Mouse (Mus musculus): ENCODE data around the gene Pam16. TPM values are rescaled to one million over a fixed set of nuclear protein-coding genes. Genes with fewer than 3 reads are reported as not detected.

Gene Pam16
- polyA plus RNA-seq, 1 experiment from 2014 or later, result 125 TPM

Other genes starting within 250 kb of the Pam16 start
- 1.1 and 1.5 TPM in 2 replicates for gene Adcy9, start 204.5 kb downstream of the Pam16 start, polyA plus RNA-seq (2015; fragmentation: Nextera tagmentation; extraction: Ambion mirVana)
- gene Srl, start 83.2 kb downstream of the Pam16 start, polyA plus RNA-seq (2015; fragmentation: Nextera tagmentation; extraction: Ambion mirVana), result 227 and 253 TPM in 2 replicates
- 5.6 and 7.1 TPM in 2 replicates for gene Tfap4, start 65.1 kb downstream of the Pam16 start, polyA plus RNA-seq (2015; fragmentation: Nextera tagmentation; extraction: Ambion mirVana)
- 17.7 and 17.9 TPM in 2 replicates for gene Glis2, start 30.3 kb downstream of the Pam16 start, polyA plus RNA-seq (2015; fragmentation: Nextera tagmentation; extraction: Ambion mirVana)
- gene Vasn, start 15.0 kb upstream of the Pam16 start, polyA plus RNA-seq (2015; fragmentation: Nextera tagmentation; extraction: Ambion mirVana), result 14.7 and 20.7 TPM in 2 replicates
- 78.3 and 79.6 TPM in 2 replicates for gene Dnaja3, start 15.0 kb upstream of the Pam16 start, polyA plus RNA-seq (2015; fragmentation: Nextera tagmentation; extraction: Ambion mirVana)
- 11.2 and 15.8 TPM in 2 replicates for gene Coro7, start 54.8 kb upstream of the Pam16 start, polyA plus RNA-seq (2015; fragmentation: Nextera tagmentation; extraction: Ambion mirVana)
- 25.2 and 34.3 TPM in 2 replicates for gene Nmral1, start 94.4 kb upstream of the Pam16 start, polyA plus RNA-seq (2015; fragmentation: Nextera tagmentation; extraction: Ambion mirVana)
- gene Hmox2, start 101.4 kb upstream of the Pam16 start, polyA plus RNA-seq (2015; fragmentation: Nextera tagmentation; extraction: Ambion mirVana), result 81.0 and 91.2 TPM in 2 replicates
- 114 and 122 TPM in 2 replicates for gene Cdip1, start 165.3 kb upstream of the Pam16 start, polyA plus RNA-seq (2015; fragmentation: Nextera tagmentation; extraction: Ambion mirVana)
- 0.26 and 0.28 TPM in 2 replicates for gene 4930562C15Rik, start 210.4 kb upstream of the Pam16 start, polyA plus RNA-seq (2015; fragmentation: Nextera tagmentation; extraction: Ambion mirVana)

Measured in heart, embryonic 15.5 days (tissue).